In the genomic region with DNA sequence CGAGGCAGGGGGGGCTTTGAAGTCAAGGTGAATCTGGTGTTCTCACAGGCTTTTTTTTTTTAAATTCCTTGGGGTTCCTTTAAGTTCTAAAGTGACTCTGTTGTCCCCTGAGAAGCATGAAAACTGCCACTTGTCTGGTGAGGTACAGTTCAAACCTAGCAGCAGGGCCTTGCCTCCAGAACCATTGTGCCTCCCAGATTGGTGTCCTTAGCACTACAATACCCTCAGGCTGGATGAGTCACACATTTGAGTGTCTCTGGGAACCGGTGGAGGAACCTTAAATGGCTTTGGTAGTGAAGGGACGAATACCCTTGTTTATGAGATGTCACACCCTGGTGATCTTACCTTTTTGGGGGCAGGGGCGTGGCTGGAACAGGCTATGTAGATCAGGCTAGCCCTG, we compare ENCODE assay signal across 12 mouse cellular contexts. TPM values are rescaled to one million over a fixed set of nuclear protein-coding genes. Genes with fewer than 3 reads are reported as not detected.
"Had no signal": no experiment of that assay in that cellular context is flagged by ENCODE, and none has a peak within 500 bp of the region (broad histone marks: within the 10 kb centered on the region; RNA-seq: fewer than 3 reads in every experiment).

No protein-coding gene starts in this region.

- H3K9ac ChIP-seq: limb, embryonic 13.5 days; lung, embryonic 15.5 days; midbrain, embryonic 13.5 days had no signal

- H3K36me3 ChIP-seq: limb, embryonic 13.5 days; lung, embryonic 15.5 days; midbrain, embryonic 13.5 days had no signal

- H3K9me3 ChIP-seq: limb, embryonic 13.5 days; lung, embryonic 15.5 days; midbrain, embryonic 13.5 days had no signal

- DNase-seq: kidney, adult 8-10 months; kidney, postnatal 25 days; left cerebral cortex, postnatal 4 days; right cerebral cortex, adult 18-20 months; right cerebral cortex, postnatal 25 days; thymus, postnatal 4 days had no signal

- H3K4me3 ChIP-seq: limb, embryonic 13.5 days; lung, embryonic 15.5 days; midbrain, embryonic 13.5 days had no signal

- ATAC-seq: midbrain, embryonic 13.5 days had no signal

- H3K27ac ChIP-seq: limb, embryonic 13.5 days; lung, embryonic 15.5 days; midbrain, embryonic 13.5 days; stomach, postnatal 0 days had no signal

- H3K27me3 ChIP-seq: limb, embryonic 13.5 days; lung, embryonic 15.5 days; midbrain, embryonic 13.5 days had no signal

RNA-seq across cellular contexts. Expression of a gene that starts 55.1 kb away (rescaled TPM):
- total RNA-seq: layer of hippocampus, postnatal 10 days; left cerebral cortex, postnatal 4 days; midbrain, postnatal 0 days had no signal
